Mouse (Mus musculus) MEL (cell line): ENCODE results near the gene Akap12.

ENCODE experiments used
- CTCF ChIP-seq, 3 experiments: IDR thresholded peaks in 2 of 3; conservative IDR thresholded peaks in 1 of 3; 2 replicates each; pipeline ENCODE4 v1.5.1; 2011 to 2012; ENCODE audit warnings: low read length in 3 of 3, low read depth in 2 of 3, mild to moderate bottlenecking in 2 of 3, improper control_type of control experiment in 1 of 3, inconsistent platforms in 1 of 3, mixed read lengths in 1 of 3, moderate library complexity in 1 of 3; ENCODE audit not compliant: control insufficient read depth in 1 of 3, insufficient read depth in 1 of 3, poor library complexity in 1 of 3, severe bottlenecking in 1 of 3
- EP300 ChIP-seq, 2 experiments: IDR thresholded peaks; 2 replicates each; pipeline ENCODE4 v1.6.1; 2011; ENCODE audit warnings: improper control_type of control experiment in 2 of 2, low read length in 2 of 2, low read depth in 1 of 2, mild to moderate bottlenecking in 1 of 2
- ETS1 ChIP-seq: IDR thresholded peaks from 2 replicates; pipeline ENCODE4 v1.6.1; 2012; ENCODE audit warnings: low read depth, mild to moderate bottlenecking, inconsistent platforms, low read length, improper control_type of control experiment, moderate library complexity
- MAFK ChIP-seq: IDR thresholded peaks from 2 replicates; pipeline ENCODE4 v1.6.1; 2011; ENCODE audit warnings: low read depth, mild to moderate bottlenecking, low read length, improper control_type of control experiment, borderline replicate concordance
- MAZ ChIP-seq: IDR thresholded peaks from 2 replicates; pipeline ENCODE4 v1.6.1; 2012; ENCODE audit warnings: low read depth, mild to moderate bottlenecking, inconsistent platforms, low read length, improper control_type of control experiment
- MXI1 ChIP-seq: IDR thresholded peaks from 2 replicates; pipeline ENCODE4 v1.6.1; 2011; ENCODE audit warnings: mild to moderate bottlenecking, low read depth, low read length, improper control_type of control experiment
- POLR2A ChIP-seq, 2 experiments: IDR thresholded peaks; 2 replicates each; pipeline ENCODE4 v1.6.1; 2011 to 2012; ENCODE audit warnings: low read length in 2 of 2, mild to moderate bottlenecking in 2 of 2, control low read depth in 1 of 2, improper control_type of control experiment in 1 of 2, low read depth in 1 of 2, moderate library complexity in 1 of 2; ENCODE audit not compliant: control insufficient read depth in 1 of 2, insufficient read depth in 1 of 2, poor library complexity in 1 of 2
- POLR2AphosphoS5 ChIP-seq: IDR thresholded peaks from 2 replicates; pipeline ENCODE4 v1.6.1; 2012; ENCODE audit warnings: low read depth, borderline replicate concordance, mild to moderate bottlenecking, inconsistent platforms, low read length, moderate library complexity, mixed read lengths
- TAL1 ChIP-seq: IDR thresholded peaks from 2 replicates; pipeline ENCODE4 v1.6.1; 2012; ENCODE audit warnings: mild to moderate bottlenecking, inconsistent platforms, low read length, moderate library complexity, mixed read lengths
- TBP ChIP-seq: IDR thresholded peaks from 2 replicates; pipeline ENCODE4 v1.8.0; 2011; ENCODE audit warnings: low read depth, low read length, improper control_type of control experiment
- USF1 ChIP-seq: IDR thresholded peaks from 2 replicates; pipeline ENCODE4 v1.6.1; 2014; ENCODE audit warnings: low read depth, mild to moderate bottlenecking, inconsistent platforms, low read length, improper control_type of control experiment, moderate library complexity

- TF ChIP-seq CTCF (IDR thresholded peaks at IDR 0.05 in 2 of 3, conservative IDR thresholded peaks at IDR 0.05 in 1 of 3; ENCODE audit: control insufficient read depth in 1 of 3, insufficient read depth in 1 of 3, low read depth in 2 of 3, low read length in 3 of 3, poor library complexity in 1 of 3, severe bottlenecking in 1 of 3) (no peak), ETS1 (no peak), POLR2A (IDR thresholded peaks at IDR 0.05; ENCODE audit: control insufficient read depth in 1 of 2, insufficient read depth in 1 of 2, low read depth in 1 of 2, low read length in 2 of 2, poor library complexity in 1 of 2) (no peak), MAFK (no peak), EP300 (IDR thresholded peaks at IDR 0.05; ENCODE audit: low read depth in 1 of 2, low read length in 2 of 2) (no peak), TAL1 (no peak), TBP (no peak), USF1 (no peak), MXI1 (no peak), POLR2AphosphoS5 (no peak), MAZ (no peak)
These were observed 123.4 kb downstream of the Akap12 start for GRCm38 (mm10) chr10:4389461-4390112.
